Comparison of ENCODE assay signal across 8 mouse cellular contexts in the genomic region with DNA sequence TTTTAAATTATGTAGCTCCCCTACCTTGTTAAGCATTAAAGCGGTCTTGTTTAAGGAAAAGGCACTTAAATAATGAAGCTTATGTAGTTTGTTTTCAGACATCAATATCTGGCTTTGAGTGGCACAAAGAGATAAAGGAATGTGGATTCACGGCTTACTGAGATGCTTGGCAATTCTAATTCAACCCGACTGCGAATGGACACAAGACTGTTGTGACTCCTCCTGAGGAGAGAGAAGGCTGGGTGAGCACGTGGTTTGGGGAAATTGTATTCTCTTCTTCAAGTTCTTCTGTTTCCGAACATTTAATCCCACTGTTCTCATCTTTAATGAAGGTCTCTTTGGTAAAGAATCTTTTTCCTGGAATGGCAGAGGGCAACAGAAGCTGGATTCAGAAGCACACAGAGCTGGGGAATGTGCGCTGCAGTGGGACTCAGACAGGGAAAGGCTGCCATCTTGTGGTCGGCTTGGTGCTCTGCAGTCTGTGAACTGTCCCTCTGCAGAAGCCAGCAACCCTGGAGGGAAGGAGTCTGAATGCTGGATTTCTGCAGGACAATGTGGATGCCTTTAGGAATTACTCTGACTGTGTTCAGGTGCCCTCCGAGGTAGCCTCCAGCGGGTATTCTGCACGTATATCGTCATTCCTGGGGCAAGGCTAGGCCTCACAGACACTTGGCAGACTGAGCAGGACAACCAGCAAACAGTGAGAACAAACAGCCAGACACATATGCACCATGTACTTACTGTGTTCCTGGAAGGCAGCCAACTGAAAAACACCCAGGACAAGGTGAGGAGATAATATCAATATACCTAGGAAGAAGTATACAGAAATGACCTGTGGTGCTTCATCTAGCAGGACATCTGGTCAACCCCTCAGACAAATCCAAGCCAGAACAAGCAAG. TPM values are rescaled to one million over a fixed set of nuclear protein-coding genes. Genes with fewer than 3 reads are reported as not detected.
A peak's percentile ranks its signal among the peaks of the same experiment; 100 is the strongest.
DNase-seq lines count a peak whose midpoint lies in the region; ATAC-seq lines count a peak whose summit lies in the region.

No protein-coding gene starts in this region.

- H3K4me3 ChIP-seq in kidney, embryonic 14.5 days (ENCODE audit: low read length): no peak overlapping the region
- H3K4me3 ChIP-seq in limb, embryonic 13.5 days: no peak overlapping the region

- 23% methylated on average over 12 of the region's 12 CpGs for WGBS in kidney, embryonic 14.5 days
- WGBS in limb, embryonic 13.5 days: 27% methylated on average over 12 of the region's 12 CpGs

- H3K9ac ChIP-seq in kidney, embryonic 14.5 days (ENCODE audit: low read depth, low read length): no peak overlapping the region
- H3K9ac ChIP-seq in limb, embryonic 13.5 days: no peak overlapping the region

- no peak overlapping the region for H3K4me2 ChIP-seq in kidney, embryonic 14.5 days (replicated peaks; ENCODE audit: low read depth, low read length)
- H3K4me2 ChIP-seq in limb, embryonic 13.5 days (replicated peaks): no peak overlapping the region

- no peaks in the 10 kb centered on the region for H3K9me3 ChIP-seq in kidney, embryonic 14.5 days (ENCODE audit: control insufficient read depth, low read length)
- no peaks in the 10 kb centered on the region for H3K9me3 ChIP-seq in limb, embryonic 13.5 days

- H3K4me1 ChIP-seq in kidney, embryonic 14.5 days (ENCODE audit: control insufficient read depth, insufficient read depth, low read length): no peaks in the 10 kb centered on the region
- H3K4me1 ChIP-seq in limb, embryonic 13.5 days: no peaks in the 10 kb centered on the region

- peak; percentile 29 to 33 for DNase-seq in B cell, adult 2 months
- DNase-seq in adrenal gland, adult 8-10 months: peak; percentile 13
- peak; percentile 85 for DNase-seq in embryo, embryonic 11 days
- peak; percentile 79 for DNase-seq in neural tube, embryonic 10.5 days (ENCODE audit: extremely low spot score, low spot score)
- DNase-seq in thymus, postnatal 14 days: peak; percentile 29

- no peaks in the 10 kb centered on the region for H3K36me3 ChIP-seq in kidney, embryonic 14.5 days (ENCODE audit: control insufficient read depth, insufficient read depth, low read length)
- H3K36me3 ChIP-seq in limb, embryonic 13.5 days: no peaks in the 10 kb centered on the region

- no peak overlapping the region for H3K27ac ChIP-seq in kidney, embryonic 14.5 days (ENCODE audit: low read depth, low read length)
- H3K27ac ChIP-seq in limb, embryonic 13.5 days: no peak overlapping the region

- peak; percentile 90 for ATAC-seq in granulocyte monocyte progenitor cell, adult 5-6 weeks (replicated peaks; ENCODE audit: poor library complexity, severe bottlenecking)
- ATAC-seq in kidney, embryonic 14.5 days (ENCODE audit: low FRiP score, low TSS enrichment): peak; percentile 90
- peak; percentile 72 for ATAC-seq in limb, embryonic 13.5 days (ENCODE audit: low FRiP score, low read depth)

- 0 out of 2 replicates have a peak, but pooled peaks cover 2% of the 10 kb centered on the region for H3K27me3 ChIP-seq in kidney, embryonic 14.5 days (ENCODE audit: control insufficient read depth, insufficient read depth, low read length)
- H3K27me3 ChIP-seq in limb, embryonic 13.5 days: peaks cover 33% of the 10 kb centered on the region

RNA-seq across cellular contexts. Expression of a gene that starts 54.0 kb away (rescaled TPM):
- total RNA-seq in adrenal gland, adult 8-10 months (2022): not detected
- total RNA-seq in granulocyte monocyte progenitor cell, adult 5-6 weeks (2014; fragmentation: Nextera tagmentation): not detected in 2 replicates
- total RNA-seq in granulocyte monocyte progenitor cell, adult 5-6 weeks (2017): not detected in 2 replicates
- polyA plus RNA-seq in kidney, embryonic 14.5 days (2014; fragmentation: Nextera tagmentation; extraction: Ambion mirVana): 0.07 TPM in 1 of 2 replicates, not detected in the other
- polyA plus RNA-seq in limb, embryonic 13.5 days (2015; fragmentation: Nextera tagmentation; extraction: Ambion mirVana): 1.8 and 2.8 TPM in 2 replicates

Comparison
In these comparisons a context has a peak if more than half of its experiments do, and no peak if none do; other contexts are left out.
1. DNase-seq: peak in every context shown above with its lines; median percentile 85 in embryo, embryonic 11 days; 79 in neural tube, embryonic 10.5 days; 31 in B cell, adult 2 months; 29 in thymus, postnatal 14 days; 13 in adrenal gland, adult 8-10 months.